Mouse (Mus musculus) small intestine, adult 2 months (tissue): Measurements from ENCODE around the gene Hccs.

Experiments used
- CTCF ChIP-seq: fragments of 200-500 bp; IDR thresholded peaks from 2 replicates; pipeline ENCODE4 v1.5.1; 2012; ENCODE audit warnings: low read depth, mild to moderate bottlenecking, control low read depth, inconsistent platforms, low read length, moderate library complexity, mixed read lengths; ENCODE audit not compliant: insufficient replicate concordance, insufficient read length; ENCODE audit errors: extremely low read depth
- POLR2A ChIP-seq: fragments of 200-500 bp; IDR thresholded peaks from 2 replicates; pipeline ENCODE4 v1.6.1; 2012; ENCODE audit warnings: low read depth, mild to moderate bottlenecking, control low read depth, inconsistent platforms, low read length, moderate library complexity

DNA sequence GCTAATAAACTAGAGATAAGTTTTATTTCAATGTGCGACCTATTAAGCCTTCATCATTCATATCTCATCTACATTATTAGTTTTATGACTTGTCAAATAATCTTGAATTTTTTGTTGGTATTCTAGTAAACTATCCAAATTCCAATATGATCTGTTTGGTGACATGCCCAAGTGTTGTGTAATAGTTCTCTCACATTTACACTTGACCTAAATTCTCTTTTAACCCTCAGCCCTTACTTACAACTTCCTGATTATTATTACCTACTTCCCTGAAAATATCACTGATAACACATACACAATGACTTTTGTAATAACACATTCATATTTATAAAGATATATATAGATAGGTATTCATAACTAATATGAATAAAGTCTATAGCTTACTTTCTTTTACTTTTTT is 64.3 kb downstream of the Hccs start:
- TF ChIP-seq CTCF, result no peak
- no peak for TF ChIP-seq POLR2A
